Mouse (Mus musculus) forebrain, embryonic 15.5 days (tissue): ENCODE measurements around the gene Sik2. TPM values are rescaled to one million over a fixed set of nuclear protein-coding genes. Genes with fewer than 3 reads are reported as not detected.
A peak's percentile ranks its signal among the peaks of the same experiment; 100 is the strongest.

ENCODE experiments used
- ATAC-seq: fragments of 200-750 bp; cut with Nextera tagmentation; replicated peaks from 2 replicates; pipeline ENCODE4 v1.8.0; 2017; ENCODE audit warnings: mild to moderate bottlenecking, moderate TSS enrichment, moderate library complexity
- H3K27ac ChIP-seq: fragments of 300-500 bp; sonication (generic); replicated peaks from 2 replicates; pipeline ENCODE4 v1.5.1; 2015; ENCODE audit warnings: mild to moderate bottlenecking, inconsistent platforms
- H3K27me3 ChIP-seq: fragments of 300-500 bp; sonication (generic); 2 replicates; pipeline ENCODE4 v1.6.1; 2015; ENCODE audit warnings: inconsistent platforms
- H3K36me3 ChIP-seq: fragments of 300-500 bp; sonication (generic); 2 replicates; pipeline ENCODE4 v1.6.1; 2015; ENCODE audit warnings: mild to moderate bottlenecking, inconsistent platforms
- H3K4me1 ChIP-seq: fragments of 300-500 bp; sonication (generic); 2 replicates; pipeline ENCODE4 v1.6.1; 2015; ENCODE audit warnings: inconsistent platforms
- H3K4me2 ChIP-seq: fragments of 300-500 bp; sonication (generic); replicated peaks from 2 replicates; pipeline ENCODE4 v1.6.1; 2015; ENCODE audit warnings: mild to moderate bottlenecking, inconsistent platforms
- H3K4me3 ChIP-seq: fragments of 300-500 bp; sonication (generic); 2 replicates; pipeline ENCODE4 v1.5.1; 2015; ENCODE audit warnings: mild to moderate bottlenecking, inconsistent platforms
- H3K9ac ChIP-seq: fragments of 300-500 bp; sonication (generic); replicated peaks from 2 replicates; pipeline ENCODE4 v1.6.1; 2015; ENCODE audit warnings: mild to moderate bottlenecking, inconsistent platforms
- H3K9me3 ChIP-seq: fragments of 300-500 bp; sonication (generic); 2 replicates; pipeline ENCODE4 v1.6.1; 2016; ENCODE audit warnings: inconsistent platforms
- WGBS: fragments of 180-500 bp; shearing (Covaris S2); methylation state at CpG from one replicate; pipeline ENCODE4 v1.1.7; 2015; ENCODE audit warnings: mixed read lengths; 5-methylcytosine and 5-hydroxymethylcytosine counted together
- polyA plus RNA-seq: library from polyadenylated mRNA; unstranded; fragments of >200 nt; fragmentation: Nextera tagmentation; extraction: Ambion mirVana; gene quantifications from 2 replicates; pipeline ENCODE4 v1.2.1, GENCODE M21; 2015

Sik2 gene
- polyA plus RNA-seq, 1 experiment from 2014 or later, result 19.5 TPM

GRCm38 (mm10) chr9:50900026-50900920 is 108.6 kb downstream of the Sik2 start:
- Histone ChIP-seq H3K4me2 (no peak overlapping the region), H3K4me1 (peaks cover 8% of the 10 kb centered on the region; the same call in 1 of the 2 replicates), H3K36me3 (peaks cover 21% of the 10 kb centered on the region), H3K27ac (0 out of 2 replicates have a peak overlapping the region, but pooled peaks have one; percentile 0), H3K27me3 (no peaks in the 10 kb centered on the region), H3K9me3 (no peaks in the 10 kb centered on the region), H3K9ac (no peak overlapping the region), H3K4me3 (no peak overlapping the region)
- WGBS, result 32% methylated on average over 7 of the region's 7 CpGs
- peak; percentile 55; the same call in 1 of the 2 replicates for ATAC-seq

GRCm38 (mm10) chr9:50893665-50894064 is 115.2 kb downstream of the Sik2 start:
- no peaks in the 10 kb centered on the region for H3K27me3 ChIP-seq
- no peak overlapping the region for H3K4me3 ChIP-seq
- peaks cover 34% of the 10 kb centered on the region for H3K36me3 ChIP-seq
- H3K4me2 ChIP-seq, result no peak overlapping the region
- 0 out of 2 replicates have a peak, but pooled peaks cover 3% of the 10 kb centered on the region for H3K4me1 ChIP-seq
- WGBS, result 73% methylated on average over 4 of the region's 4 CpGs
- no peaks in the 10 kb centered on the region for H3K9me3 ChIP-seq
- H3K27ac ChIP-seq, result no peak overlapping the region
- no peak for ATAC-seq
- no peak overlapping the region for H3K9ac ChIP-seq

DNA sequence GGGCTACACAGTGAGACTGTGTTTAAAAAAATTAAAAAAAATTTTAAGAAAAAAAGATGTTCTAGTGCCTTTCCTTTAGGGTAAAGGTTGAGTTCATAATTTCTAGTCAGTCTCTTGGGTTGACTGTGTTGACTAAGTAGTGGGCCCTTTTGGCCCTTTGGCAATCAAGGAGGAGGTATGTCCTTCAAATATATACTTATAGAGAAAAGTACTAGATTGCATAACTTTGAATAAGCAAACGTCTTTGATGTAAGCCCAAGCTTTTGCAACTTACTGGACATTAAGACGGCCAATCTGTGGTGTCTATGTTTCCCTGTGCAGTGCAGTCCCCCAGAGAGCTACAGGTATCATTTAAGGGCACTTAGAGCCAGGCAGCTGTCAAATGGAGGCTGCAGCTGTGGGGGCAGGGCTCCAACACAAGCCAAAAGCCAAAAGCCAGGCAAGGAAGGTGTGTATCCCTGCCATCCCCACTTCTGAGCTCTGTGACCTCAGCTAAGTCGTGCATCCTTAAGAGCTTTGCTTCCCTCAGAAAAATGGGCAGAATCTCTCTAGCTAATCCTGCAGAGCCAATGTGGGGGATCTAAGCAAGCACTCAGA is 118.3 kb downstream of the Sik2 start:
- WGBS, result 87% methylated on average over 3 of the region's 3 CpGs
- no peaks in the 10 kb centered on the region for H3K9me3 ChIP-seq
- H3K27ac ChIP-seq, result no peak overlapping the region
- no peak overlapping the region for H3K9ac ChIP-seq
- H3K4me1 ChIP-seq, result peaks cover 13% of the 10 kb centered on the region; the same call in 1 of the 2 replicates
- H3K4me2 ChIP-seq, result no peak overlapping the region
- peaks cover 14% of the 10 kb centered on the region; the same call in 1 of the 2 replicates for H3K36me3 ChIP-seq
- no peaks in the 10 kb centered on the region for H3K27me3 ChIP-seq
- no peak for ATAC-seq
- no peak overlapping the region for H3K4me3 ChIP-seq

DNA sequence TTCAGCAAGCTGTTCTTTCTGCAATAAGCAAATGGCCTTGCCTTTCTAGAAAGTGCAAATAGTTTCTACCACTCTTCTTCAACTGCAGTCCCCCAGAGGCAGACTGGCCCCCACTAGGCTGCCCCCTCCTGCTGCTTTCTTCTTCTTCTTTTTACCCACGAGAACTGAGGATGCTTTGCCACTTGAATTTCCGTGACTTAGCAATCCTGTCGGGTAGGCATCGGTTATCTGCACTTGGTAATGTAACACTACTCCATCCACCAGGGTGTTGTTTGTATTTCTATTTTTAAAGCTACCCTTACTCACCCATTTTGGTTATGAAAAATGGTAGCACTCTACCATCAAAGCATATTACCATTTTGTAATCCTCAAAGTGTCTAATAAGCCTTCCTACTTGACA is 118.9 kb downstream of the Sik2 start:
- no peak for ATAC-seq
- Histone ChIP-seq H3K4me1 (peaks cover 19% of the 10 kb centered on the region), H3K9me3 (no peaks in the 10 kb centered on the region), H3K9ac (no peak overlapping the region), H3K36me3 (peaks cover 10% of the 10 kb centered on the region; the same call in 1 of the 2 replicates), H3K27me3 (no peaks in the 10 kb centered on the region), H3K27ac (no peak overlapping the region), H3K4me3 (no peak overlapping the region), H3K4me2 (no peak overlapping the region)
- 77% methylated on average over 4 of the region's 4 CpGs for WGBS

GRCm38 (mm10) chr9:50889211-50889610 is 119.7 kb downstream of the Sik2 start:
- no peaks in the 10 kb centered on the region for H3K27me3 ChIP-seq
- no peak overlapping the region for H3K4me2 ChIP-seq
- no peaks in the 10 kb centered on the region for H3K9me3 ChIP-seq
- peaks cover 25% of the 10 kb centered on the region for H3K4me1 ChIP-seq
- H3K27ac ChIP-seq, result no peak overlapping the region
- H3K4me3 ChIP-seq, result no peak overlapping the region
- H3K36me3 ChIP-seq, result peaks cover 3% of the 10 kb centered on the region; the same call in 1 of the 2 replicates
- ATAC-seq, result no peak
- no peak overlapping the region for H3K9ac ChIP-seq
- WGBS, result 52% methylated on average over 6 of the region's 6 CpGs

- Histone ChIP-seq H3K27me3 (no peaks in the 10 kb centered on the region), H3K36me3 (no peaks in the 10 kb centered on the region; the same call in 1 of the 2 replicates), H3K9ac (no peak overlapping the region), H3K9me3 (no peaks in the 10 kb centered on the region), H3K4me1 (peaks cover 22% of the 10 kb centered on the region), H3K4me2 (no peak overlapping the region), H3K4me3 (no peak overlapping the region), H3K27ac (no peak overlapping the region)
- 25% methylated on average over 4 of the region's 4 CpGs for WGBS
- no peak for ATAC-seq
Measured at GRCm38 (mm10) chr9:50887351-50887750, 121.5 kb downstream of the Sik2 start.

GRCm38 (mm10) chr9:50886870-50887269 is 122.0 kb downstream of the Sik2 start:
- ATAC-seq, result no peak
- Histone ChIP-seq H3K27ac (no peak overlapping the region), H3K4me1 (peaks cover 22% of the 10 kb centered on the region), H3K4me2 (no peak overlapping the region), H3K27me3 (no peaks in the 10 kb centered on the region), H3K9ac (no peak overlapping the region), H3K4me3 (no peak overlapping the region), H3K36me3 (no peaks in the 10 kb centered on the region; the same call in 1 of the 2 replicates), H3K9me3 (no peaks in the 10 kb centered on the region)
- WGBS, result 95% methylated on average over 1 of the region's 1 CpGs

GRCm38 (mm10) chr9:50885600-50885987 is 123.3 kb downstream of the Sik2 start:
- WGBS, result 76% methylated on average over 1 of the region's 1 CpGs
- Histone ChIP-seq H3K4me2 (no peak overlapping the region), H3K27me3 (no peaks in the 10 kb centered on the region), H3K36me3 (peaks cover 11% of the 10 kb centered on the region; the same call in 1 of the 2 replicates), H3K27ac (0 out of 2 replicates have a peak overlapping the region, but pooled peaks have one; percentile 37), H3K4me3 (no peak overlapping the region), H3K4me1 (peaks cover 22% of the 10 kb centered on the region), H3K9me3 (no peaks in the 10 kb centered on the region), H3K9ac (no peak overlapping the region)
- ATAC-seq, result no peak

- Histone ChIP-seq H3K27ac (0 out of 2 replicates have a peak overlapping the region, but pooled peaks have one; percentile 43), H3K4me1 (peaks cover 22% of the 10 kb centered on the region), H3K9ac (no peak overlapping the region), H3K4me2 (no peak overlapping the region), H3K9me3 (no peaks in the 10 kb centered on the region), H3K36me3 (peaks cover 17% of the 10 kb centered on the region), H3K27me3 (no peaks in the 10 kb centered on the region), H3K4me3 (no peak overlapping the region)
- WGBS, result 72% methylated on average over 10 of the region's 10 CpGs
- ATAC-seq, result 0 out of 2 replicates have a peak, but pooled peaks have one; percentile 23
Measured at GRCm38 (mm10) chr9:50884741-50885599, 123.9 kb downstream of the Sik2 start.

GRCm38 (mm10) chr9:50884093-50884492 is 124.8 kb downstream of the Sik2 start:
- Histone ChIP-seq H3K27me3 (no peaks in the 10 kb centered on the region), H3K9ac (no peak overlapping the region), H3K4me1 (peaks cover 22% of the 10 kb centered on the region), H3K36me3 (peaks cover 26% of the 10 kb centered on the region), H3K4me3 (no peak overlapping the region), H3K9me3 (no peaks in the 10 kb centered on the region), H3K4me2 (no peak overlapping the region), H3K27ac (no peak overlapping the region)
- 79% methylated on average over 8 of the region's 8 CpGs for WGBS
- no peak for ATAC-seq

- H3K36me3 ChIP-seq, result peaks cover 41% of the 10 kb centered on the region
- H3K9ac ChIP-seq, result no peak overlapping the region
- no peak for ATAC-seq
- no peaks in the 10 kb centered on the region for H3K27me3 ChIP-seq
- H3K4me1 ChIP-seq, result peaks cover 15% of the 10 kb centered on the region
- H3K27ac ChIP-seq, result no peak overlapping the region
- WGBS, result 82% methylated on average over 2 of the region's 2 CpGs
- H3K9me3 ChIP-seq, result no peaks in the 10 kb centered on the region
- no peak overlapping the region for H3K4me2 ChIP-seq
- no peak overlapping the region for H3K4me3 ChIP-seq
Measured at GRCm38 (mm10) chr9:50882183-50882582, 126.7 kb downstream of the Sik2 start.
